Mouse (Mus musculus) lung, adult 10 weeks (tissue): Measurements from ENCODE around the gene Lrrc9. TPM values are rescaled to one million over a fixed set of nuclear protein-coding genes. Genes with fewer than 3 reads are reported as not detected.

ENCODE experiments used
- polyA plus RNA-seq: library from polyadenylated mRNA; stranded (reverse); fragments of 350-450 nt; fragmentation: Illumina TruSeq; extraction: RNeasy Lipid Tissue Mini Kit (QIAGEN cat#74804); gene quantifications from one replicate; pipeline ENCODE4 v1.2.3, GENCODE M21; 2014; ENCODE audit warnings: low read depth, low replicate concordance; ENCODE audit not compliant: insufficient read depth

The Lrrc9 gene
- polyA plus RNA-seq, result 0.14 TPM

DNA sequence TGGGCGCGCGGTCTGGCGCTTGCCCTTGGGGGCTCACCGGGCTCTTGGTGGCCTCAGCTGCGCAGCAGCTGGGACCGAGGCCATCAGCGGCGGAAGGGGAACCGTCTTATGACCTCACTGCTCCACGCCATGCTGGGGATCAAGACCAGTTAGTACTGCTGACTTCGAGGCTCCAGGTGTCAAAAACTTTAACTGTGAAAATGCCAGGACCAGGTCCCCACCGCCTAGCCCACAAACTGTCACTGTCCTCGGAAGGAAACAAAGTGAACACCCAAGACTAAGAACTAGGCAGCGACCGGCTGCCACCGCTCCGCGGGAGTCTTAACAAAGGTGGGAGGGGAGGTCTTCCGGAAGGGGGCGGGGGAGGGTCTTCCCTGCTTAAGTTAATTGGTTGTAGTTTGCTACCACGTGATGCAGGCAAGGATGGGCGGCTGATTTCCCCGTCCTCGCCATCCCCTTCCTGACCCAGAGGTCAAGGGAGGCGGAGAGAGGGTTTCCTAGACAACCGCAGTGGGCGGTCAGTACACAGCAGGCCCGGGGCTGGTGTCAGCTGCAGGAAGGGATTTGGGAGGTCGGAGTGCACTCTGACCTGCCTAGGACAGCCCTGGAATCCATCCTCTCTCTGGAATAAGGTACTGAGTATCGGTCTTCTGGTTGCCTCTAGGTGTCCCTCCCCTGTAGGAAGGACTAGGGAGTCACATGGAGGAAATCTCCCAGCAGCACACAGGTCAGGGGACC is at the start of gene Lrrc9:
Lrrc9 (plus strand) TSS at position 28 of the 738 bp plus-strand sequence.

DNA sequence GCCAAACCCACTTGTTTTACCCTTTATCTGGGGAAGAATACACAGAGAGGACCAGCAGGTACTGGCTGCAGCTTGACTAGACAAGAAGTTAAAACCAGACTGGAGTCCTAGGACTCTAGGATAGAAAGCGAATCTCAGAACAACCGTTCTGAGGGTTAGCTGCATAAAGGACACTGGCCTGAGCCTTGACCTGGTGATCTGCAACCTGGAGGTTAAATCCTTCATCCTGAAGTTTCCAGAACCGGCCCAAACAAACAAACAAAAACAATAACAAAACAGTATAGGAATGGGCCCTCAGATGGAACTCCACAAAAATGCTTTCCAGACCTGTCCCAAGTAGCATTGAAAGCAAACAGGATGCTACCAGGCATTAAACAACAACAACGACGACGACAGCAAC is 32.7 kb upstream of the Lrrc9 start, which contains the start of gene Rtn1:
Rtn1 (minus strand) TSS at position 101 of the 400 bp plus-strand sequence.

DNA sequence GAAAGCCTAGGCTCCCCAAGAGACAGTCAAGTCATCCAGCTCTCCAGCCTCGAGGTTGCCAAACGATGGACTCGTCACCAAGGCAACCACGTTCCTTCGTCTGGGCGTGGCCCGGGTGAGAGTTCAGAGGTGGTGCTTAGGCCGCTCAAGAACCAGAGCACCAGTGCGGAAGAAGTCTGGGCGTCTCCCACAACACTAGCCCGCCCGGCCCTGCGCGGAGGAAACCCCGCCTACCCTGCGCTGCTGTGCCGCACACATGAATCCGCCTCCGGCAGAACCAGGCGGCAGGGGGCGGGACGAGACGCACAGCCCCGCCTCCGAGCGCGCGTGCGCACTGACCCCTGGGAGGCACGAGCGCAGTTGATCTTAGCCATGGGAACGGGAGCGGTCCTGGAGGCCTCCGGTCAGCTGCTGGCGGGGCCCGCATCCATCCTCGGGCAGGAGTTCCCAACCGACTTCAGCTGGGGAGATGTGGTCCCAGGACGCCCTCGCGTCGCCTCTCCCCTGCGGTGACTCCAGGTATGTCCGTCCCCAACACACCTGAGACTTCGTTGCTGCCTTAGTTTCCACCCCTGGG is 94.4 kb downstream of the Lrrc9 start, which contains the start of gene Pcnx4:
Pcnx4 (plus strand) TSS at position 363 of the 577 bp plus-strand sequence.

Other genes starting within 250 kb of the Lrrc9 start
- gene Rtn1, start 32.8 kb upstream of the Lrrc9 start, polyA plus RNA-seq, result 6.2 TPM
- gene Pcnx4, start 94.5 kb downstream of the Lrrc9 start, polyA plus RNA-seq, result 4.3 TPM
- not detected for gene Gm4756, start 207.8 kb downstream of the Lrrc9 start, polyA plus RNA-seq
- 66.5 TPM for gene Dhrs7, start 223.0 kb downstream of the Lrrc9 start, polyA plus RNA-seq